Mouse (Mus musculus) testis, adult 2 months (tissue): ENCODE measurements around the gene Dohh. TPM values are rescaled to one million over a fixed set of nuclear protein-coding genes. Genes with fewer than 3 reads are reported as not detected.
A peak's percentile ranks its signal among the peaks of the same experiment; 100 is the strongest.

Experiments
- H3K27ac ChIP-seq: fragments of 200-500 bp; 2 replicates; pipeline ENCODE4 v1.5.1; 2012; ENCODE audit warnings: low read depth, low read length; ENCODE audit not compliant: control insufficient read depth, insufficient read depth
- H3K27me3 ChIP-seq: fragments of 200-500 bp; 2 replicates; pipeline ENCODE4 v1.6.1; 2012; ENCODE audit warnings: mild to moderate bottlenecking, low read length, moderate library complexity; ENCODE audit not compliant: control insufficient read depth, insufficient read depth
- H3K36me3 ChIP-seq: fragments of 200-500 bp; 2 replicates; pipeline ENCODE4 v1.6.1; 2012; ENCODE audit warnings: mild to moderate bottlenecking, low read length; ENCODE audit not compliant: control insufficient read depth, insufficient read depth
- H3K4me1 ChIP-seq: fragments of 200-500 bp; 2 replicates; pipeline ENCODE4 v1.6.1; 2012; ENCODE audit warnings: low read length; ENCODE audit not compliant: control insufficient read depth, insufficient read depth
- H3K4me3 ChIP-seq: fragments of 200-500 bp; 2 replicates; pipeline ENCODE4 v1.5.1; 2012; ENCODE audit warnings: low read depth, mild to moderate bottlenecking, low read length, moderate library complexity, mixed read lengths; ENCODE audit not compliant: control insufficient read depth
- CTCF ChIP-seq: fragments of 200-500 bp; IDR thresholded peaks from 2 replicates; pipeline ENCODE4 v1.5.1; 2012; ENCODE audit warnings: low read depth, mild to moderate bottlenecking, inconsistent platforms, low read length, moderate library complexity; ENCODE audit not compliant: control insufficient read depth, insufficient read depth, insufficient replicate concordance
- POLR2A ChIP-seq: fragments of 200-500 bp; IDR thresholded peaks from 2 replicates; pipeline ENCODE4 v1.6.1; 2012; ENCODE audit warnings: low read depth, mild to moderate bottlenecking, inconsistent platforms, low read length, moderate library complexity; ENCODE audit not compliant: control insufficient read depth
- polyA plus RNA-seq: library from polyadenylated mRNA; depleted of rRNA; stranded (reverse); fragments of >200 nt; gene quantifications from 2 replicates; pipeline ENCODE4 v1.2.3, GENCODE M21; 2012

The Dohh gene
- polyA plus RNA-seq, 1 experiment = 38.5 TPM

DNA sequence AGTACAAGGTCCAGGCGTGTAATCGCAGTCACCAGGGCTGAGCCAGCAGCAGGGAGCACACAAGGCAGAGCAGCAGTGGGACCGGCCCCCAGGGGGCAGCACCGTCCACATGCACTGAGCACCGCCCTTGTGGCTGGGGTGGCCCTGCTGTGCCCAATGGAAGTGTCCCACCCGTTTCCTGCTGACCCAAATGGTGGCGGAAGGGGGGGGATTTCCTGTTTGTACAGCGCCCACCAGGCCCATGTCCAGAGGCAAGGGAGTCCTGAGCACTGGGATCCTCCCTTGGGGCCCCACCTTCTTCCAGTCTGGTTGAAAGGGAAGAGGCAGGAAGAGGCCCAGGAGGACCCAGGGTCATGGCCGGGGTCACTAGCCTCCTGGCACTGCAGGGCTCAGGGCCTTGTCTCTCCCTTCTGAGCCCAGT lies 24.7 kb downstream of the Dohh start:
- peak overlapping the region; percentile 50; the same call in 1 of the 2 replicates for H3K27ac ChIP-seq
- H3K4me1 ChIP-seq = peaks cover 22% of the 10 kb centered on the region
- no peaks in the 10 kb centered on the region for H3K27me3 ChIP-seq

DNA sequence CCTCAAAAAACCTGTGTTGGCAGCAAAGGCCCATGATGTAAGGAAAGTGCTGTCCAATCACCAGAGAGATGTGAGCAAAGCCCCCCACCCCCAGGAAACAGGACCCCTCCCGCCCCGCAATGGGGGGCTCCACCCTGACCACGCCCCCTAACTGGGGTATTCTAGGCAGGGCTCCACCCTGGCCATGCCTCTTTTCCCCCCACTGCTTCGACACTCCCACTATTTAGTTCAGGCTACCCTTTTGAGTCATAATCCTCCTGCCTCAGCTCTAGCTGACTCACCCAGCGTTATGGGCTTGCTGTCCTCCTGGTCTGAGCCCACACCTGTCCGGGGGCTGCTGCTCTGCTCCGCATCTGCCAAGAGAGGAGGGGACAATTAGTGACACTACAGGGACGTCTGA lies 25.1 kb downstream of the Dohh start:
- H3K27me3 ChIP-seq = no peaks in the 10 kb centered on the region
- peaks cover 22% of the 10 kb centered on the region for H3K4me1 ChIP-seq
- H3K27ac ChIP-seq = no peak overlapping the region
- TF ChIP-seq CTCF = no peak
- TF ChIP-seq POLR2A = no peak
- no peaks in the 10 kb centered on the region for H3K36me3 ChIP-seq
- peak overlapping the region; percentile 53 for H3K4me3 ChIP-seq

More for the DNA sequence above, 24.7 kb downstream of the Dohh start:
- no peaks in the 10 kb centered on the region for H3K36me3 ChIP-seq
- peak overlapping the region; percentile 46 for H3K4me3 ChIP-seq
- TF ChIP-seq CTCF = peak; percentile 61; the same call in 1 of the 2 replicates
- TF ChIP-seq POLR2A = no peak

GRCm38 (mm10) chr10:81410350-81410749 lies 26.1 kb downstream of the Dohh start:
- no peak overlapping the region for H3K27ac ChIP-seq
- H3K4me1 ChIP-seq = peaks cover 26% of the 10 kb centered on the region
- peak overlapping the region; percentile 53 for H3K4me3 ChIP-seq
- H3K27me3 ChIP-seq = no peaks in the 10 kb centered on the region
- H3K36me3 ChIP-seq = no peaks in the 10 kb centered on the region
- TF ChIP-seq POLR2A (no peak), CTCF (no peak)

- no peaks in the 10 kb centered on the region for H3K27me3 ChIP-seq
- no peaks in the 10 kb centered on the region for H3K36me3 ChIP-seq
- H3K4me3 ChIP-seq = no peak overlapping the region
- TF ChIP-seq CTCF = no peak
- TF ChIP-seq POLR2A = no peak
- peak overlapping the region; percentile 7; the same call in 1 of the 2 replicates for H3K27ac ChIP-seq
- peaks cover 32% of the 10 kb centered on the region for H3K4me1 ChIP-seq
Observed at GRCm38 (mm10) chr10:81410981-81411380, 26.8 kb downstream of the Dohh start.

DNA sequence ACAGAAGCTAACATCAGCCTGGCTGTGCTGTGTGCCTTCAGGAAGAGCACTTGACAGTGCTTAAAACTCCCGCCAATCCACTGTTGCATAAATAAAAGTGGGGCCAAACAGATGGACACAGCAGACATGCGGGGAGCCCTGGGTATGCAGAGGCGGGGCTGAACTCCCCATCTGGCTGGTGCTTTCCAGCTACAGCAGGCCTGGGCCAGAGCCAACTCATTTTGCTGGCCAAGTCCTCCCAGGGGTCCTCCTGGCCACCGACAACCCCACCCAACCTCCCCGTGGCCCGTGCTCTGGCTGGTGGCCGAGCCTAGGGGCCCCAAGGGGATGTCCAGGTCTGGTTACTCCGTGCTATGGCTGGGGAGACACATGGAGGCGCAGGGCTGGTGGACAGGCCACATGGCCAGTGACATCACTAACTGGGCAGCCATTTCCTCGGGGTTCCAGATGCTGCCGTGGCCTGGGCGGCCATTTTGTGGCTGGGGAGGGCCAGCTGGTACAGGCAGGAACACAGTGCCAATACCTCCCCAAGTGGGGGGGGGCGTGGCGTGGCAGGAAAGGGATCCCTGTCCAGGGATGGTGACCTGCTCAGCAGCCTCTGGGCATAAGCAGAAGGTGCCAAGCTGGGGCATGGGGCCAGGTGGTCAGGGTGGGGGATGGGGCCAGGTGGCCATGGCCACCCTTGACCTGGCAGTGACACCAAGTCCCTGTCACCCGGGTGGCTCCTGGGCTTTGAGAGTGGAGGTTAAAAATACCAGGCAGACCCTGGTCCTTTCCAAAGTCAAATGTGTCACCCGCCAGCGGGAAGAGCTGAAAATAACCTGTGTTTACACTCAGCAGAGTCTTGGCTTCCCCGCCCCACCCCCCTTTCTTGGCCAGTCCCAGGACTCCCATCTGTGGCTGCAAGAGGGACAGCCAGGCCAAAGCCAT lies 27.5 kb downstream of the Dohh start:
- Histone ChIP-seq H3K4me3 (no peak overlapping the region), H3K4me1 (peaks cover 39% of the 10 kb centered on the region), H3K36me3 (no peaks in the 10 kb centered on the region), H3K27ac (peak overlapping the region; percentile 77), H3K27me3 (no peaks in the 10 kb centered on the region)
- TF ChIP-seq POLR2A (no peak; the same call in 1 of the 2 replicates), CTCF (no peak)

GRCm38 (mm10) chr10:81412586-81413309 lies 28.5 kb downstream of the Dohh start:
- Histone ChIP-seq H3K27ac (peak overlapping the region; percentile 77), H3K27me3 (no peaks in the 10 kb centered on the region), H3K4me1 (peaks cover 43% of the 10 kb centered on the region), H3K4me3 (no peak overlapping the region), H3K36me3 (no peaks in the 10 kb centered on the region)
- no peak for TF ChIP-seq POLR2A
- no peak for TF ChIP-seq CTCF
